Mouse (Mus musculus) midbrain, embryonic 13.5 days (tissue): Measurements from ENCODE around the gene Tnp2. TPM values are rescaled to one million over a fixed set of nuclear protein-coding genes. Genes with fewer than 3 reads are reported as not detected.

Source experiments
- ATAC-seq: fragments of 200-750 bp; cut with Nextera tagmentation; 2 replicates; pipeline ENCODE4 v1.8.0; 2017; ENCODE audit warnings: mild to moderate bottlenecking, moderate TSS enrichment, moderate library complexity
- H3K27ac ChIP-seq: fragments of 300-500 bp; sonication (generic); 2 replicates; pipeline ENCODE4 v1.5.1; 2015; ENCODE audit warnings: inconsistent platforms, mild to moderate bottlenecking, moderate library complexity
- H3K27me3 ChIP-seq: fragments of 300-500 bp; sonication (generic); 2 replicates; pipeline ENCODE4 v1.6.1; 2015; ENCODE audit warnings: mild to moderate bottlenecking, inconsistent platforms
- H3K36me3 ChIP-seq: fragments of 300-500 bp; sonication (generic); 2 replicates; pipeline ENCODE4 v1.6.1; 2015; ENCODE audit warnings: mild to moderate bottlenecking, inconsistent platforms
- H3K4me1 ChIP-seq: fragments of 300-500 bp; sonication (generic); replicated peaks from 2 replicates; pipeline ENCODE4 v1.6.1; 2015; ENCODE audit warnings: inconsistent platforms
- H3K4me2 ChIP-seq: fragments of 300-500 bp; sonication (generic); replicated peaks from 2 replicates; pipeline ENCODE4 v1.6.1; 2015; ENCODE audit warnings: moderate library complexity, mild to moderate bottlenecking, inconsistent platforms
- H3K4me3 ChIP-seq: fragments of 300-500 bp; sonication (generic); replicated peaks from 2 replicates; pipeline ENCODE4 v1.5.1; 2015; ENCODE audit warnings: mild to moderate bottlenecking, inconsistent platforms
- H3K9ac ChIP-seq: fragments of 300-500 bp; sonication (generic); replicated peaks from 2 replicates; pipeline ENCODE4 v1.6.1; 2015; ENCODE audit warnings: mild to moderate bottlenecking, inconsistent platforms
- H3K9me3 ChIP-seq: fragments of 300-500 bp; sonication (generic); 2 replicates; pipeline ENCODE4 v1.6.1; 2016; ENCODE audit warnings: mild to moderate bottlenecking, inconsistent platforms
- WGBS: fragments of 180-500 bp; shearing (Covaris S2); methylation state at CpG from one replicate; pipeline ENCODE4 v1.1.7; 2015; 5-methylcytosine and 5-hydroxymethylcytosine counted together
- polyA plus RNA-seq: library from polyadenylated mRNA; unstranded; fragments of >200 nt; fragmentation: Nextera tagmentation; extraction: Ambion mirVana; gene quantifications from 2 replicates; pipeline ENCODE4 v1.2.1, GENCODE M21; 2015

Tnp2 gene
- polyA plus RNA-seq, 1 experiment from 2014 or later: not detected

DNA sequence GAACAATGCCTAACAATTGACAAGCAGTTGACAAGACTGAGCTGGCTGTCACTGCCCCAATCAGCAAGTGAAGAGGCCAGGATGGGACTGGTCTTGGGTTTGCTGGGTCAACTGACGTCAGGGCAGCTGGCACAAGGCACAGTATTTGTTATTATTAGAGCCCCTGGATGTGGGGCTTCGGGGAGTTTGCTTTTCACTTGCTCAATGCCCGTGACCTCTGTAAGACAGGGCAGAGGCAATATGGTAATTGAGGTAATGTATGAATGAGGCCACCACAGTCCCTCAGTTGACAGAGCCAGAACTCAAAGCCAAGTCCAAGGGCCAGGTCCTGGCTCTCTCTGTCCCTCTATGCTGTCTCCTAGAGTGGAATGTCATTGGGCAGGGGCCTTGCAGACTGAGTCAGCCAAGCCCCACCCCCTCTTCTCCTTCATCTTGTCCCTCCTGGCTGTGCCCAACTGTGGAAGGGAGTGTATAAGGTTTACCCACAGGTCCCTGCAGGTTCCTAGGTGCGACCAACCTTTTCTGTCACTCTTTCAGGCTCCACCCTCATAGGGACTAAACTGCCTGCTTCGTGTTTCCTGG is 10.8 kb downstream of the Tnp2 start:
- no peaks in the 10 kb centered on the region for H3K9me3 ChIP-seq
- no peak overlapping the region for H3K27ac ChIP-seq
- H3K4me2 ChIP-seq: no peak overlapping the region
- H3K4me1 ChIP-seq: peaks cover 10% of the 10 kb centered on the region
- H3K4me3 ChIP-seq: no peak overlapping the region
- no peak for ATAC-seq
- H3K27me3 ChIP-seq: peaks cover 4% of the 10 kb centered on the region
- WGBS: 74% methylated on average over 5 of the region's 5 CpGs
- H3K9ac ChIP-seq: no peak overlapping the region
- H3K36me3 ChIP-seq: no peaks in the 10 kb centered on the region

DNA sequence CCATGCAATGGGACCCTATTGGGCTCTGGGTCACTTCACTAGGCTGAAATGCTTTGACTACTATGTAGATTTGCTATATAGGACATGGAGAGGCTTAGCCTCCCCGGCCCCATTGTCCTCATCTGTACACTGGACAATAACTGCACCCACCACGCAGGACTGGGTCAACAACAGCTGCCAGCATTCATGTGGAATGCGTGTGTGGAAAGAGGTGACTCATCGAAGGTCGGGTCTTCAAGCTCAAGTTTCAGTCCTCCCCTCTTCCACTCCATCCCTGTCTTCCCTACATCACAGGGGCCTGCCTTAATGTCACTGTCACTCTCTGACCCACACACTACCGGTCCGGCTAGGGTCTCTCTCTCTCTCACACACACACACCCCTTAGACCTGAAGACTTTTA is 12.1 kb downstream of the Tnp2 start:
- H3K27me3 ChIP-seq: no peaks in the 10 kb centered on the region
- H3K4me3 ChIP-seq: no peak overlapping the region
- H3K27ac ChIP-seq: no peak overlapping the region
- no peaks in the 10 kb centered on the region for H3K36me3 ChIP-seq
- no peak overlapping the region for H3K9ac ChIP-seq
- no peaks in the 10 kb centered on the region for H3K9me3 ChIP-seq
- H3K4me2 ChIP-seq: no peak overlapping the region
- 72% methylated on average over 7 of the region's 7 CpGs for WGBS
- ATAC-seq: no peak
- H3K4me1 ChIP-seq: no peaks in the 10 kb centered on the region

DNA sequence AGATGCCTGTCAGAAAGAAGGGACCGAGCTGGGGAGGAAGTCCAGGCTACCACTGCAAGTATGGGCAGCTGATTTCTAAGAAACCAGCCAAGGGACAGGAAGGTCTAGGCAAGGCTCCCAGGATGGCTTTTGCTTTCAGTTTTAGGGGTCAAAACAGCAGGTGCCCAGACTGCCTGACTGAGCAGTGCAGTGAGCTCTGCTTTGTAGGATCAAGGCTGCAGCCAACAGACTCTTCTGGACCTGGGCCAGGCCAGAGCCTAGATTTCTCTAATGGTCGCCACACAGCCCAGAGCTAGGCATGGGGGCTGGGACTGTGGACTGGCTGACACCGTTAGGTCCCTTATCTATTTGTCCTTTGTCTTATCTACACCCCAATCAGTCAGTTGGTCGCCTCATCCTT is 13.7 kb downstream of the Tnp2 start:
- Histone ChIP-seq H3K27ac (no peak overlapping the region), H3K27me3 (0 out of 2 replicates have a peak, but pooled peaks cover 2% of the 10 kb centered on the region), H3K4me3 (no peak overlapping the region), H3K36me3 (no peaks in the 10 kb centered on the region), H3K4me2 (no peak overlapping the region), H3K9ac (no peak overlapping the region), H3K4me1 (no peaks in the 10 kb centered on the region), H3K9me3 (no peaks in the 10 kb centered on the region)
- 84% methylated on average over 4 of the region's 4 CpGs for WGBS
- no peak for ATAC-seq

DNA sequence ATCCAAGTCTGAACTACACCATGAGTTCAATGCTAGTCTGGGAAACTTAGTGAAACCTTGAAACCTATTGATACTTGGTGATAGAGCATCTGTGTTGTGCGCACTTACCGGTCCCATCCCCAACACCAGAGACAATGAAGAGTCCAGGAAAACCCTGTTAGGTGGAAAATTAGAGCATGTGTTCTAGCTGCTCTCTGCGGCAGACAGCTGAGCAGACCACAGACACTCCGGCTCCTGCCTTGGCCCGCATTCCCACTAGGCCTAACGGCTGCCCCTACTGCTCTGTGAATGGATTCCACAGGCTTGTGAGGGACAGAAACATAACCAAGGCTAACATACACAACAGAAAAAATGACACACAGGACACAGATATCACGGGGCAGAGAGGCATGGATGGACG is 14.9 kb downstream of the Tnp2 start:
- no peak for ATAC-seq
- H3K4me1 ChIP-seq: no peaks in the 10 kb centered on the region
- H3K27me3 ChIP-seq: peaks cover 6% of the 10 kb centered on the region; the same call in 1 of the 2 replicates
- no peak overlapping the region for H3K27ac ChIP-seq
- H3K9me3 ChIP-seq: no peaks in the 10 kb centered on the region
- H3K36me3 ChIP-seq: no peaks in the 10 kb centered on the region
- H3K9ac ChIP-seq: no peak overlapping the region
- H3K4me2 ChIP-seq: no peak overlapping the region
- H3K4me3 ChIP-seq: no peak overlapping the region
- WGBS: 87% methylated on average over 8 of the region's 8 CpGs

DNA sequence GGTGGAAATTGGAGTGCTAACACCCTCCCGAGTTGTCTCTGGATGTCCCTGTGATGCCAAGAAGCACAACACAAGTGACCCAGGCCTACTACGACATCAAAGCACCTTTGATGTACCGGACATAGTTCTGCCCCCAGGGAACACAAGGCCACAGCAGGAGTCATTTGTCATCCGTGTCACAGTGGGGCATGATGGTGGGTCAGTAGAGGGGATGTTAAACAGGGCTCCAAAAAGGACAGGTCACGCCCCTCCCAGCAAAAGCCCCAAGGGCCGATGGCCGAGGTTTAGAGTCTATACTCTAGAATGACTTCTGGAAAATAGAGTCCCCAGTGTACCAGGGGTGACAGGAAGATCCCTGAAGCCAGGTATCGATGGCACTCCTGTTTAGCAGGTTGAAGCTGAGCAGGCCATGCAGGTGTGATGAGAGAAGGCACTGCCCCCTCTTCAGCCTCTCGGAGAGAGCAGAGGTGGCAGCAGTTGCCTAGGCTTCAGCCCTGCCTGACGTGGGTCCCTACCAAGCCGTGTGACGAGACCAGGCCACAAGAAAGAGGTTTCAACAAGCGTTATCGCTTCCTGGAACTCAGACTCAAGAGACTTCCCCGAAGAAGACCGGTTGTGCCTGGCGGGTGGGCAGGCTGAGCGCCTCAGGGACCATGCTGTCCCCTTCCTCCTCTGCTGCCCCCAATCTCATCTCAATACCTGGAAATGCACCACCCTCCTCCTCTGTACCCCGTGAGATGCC is 16.5 kb downstream of the Tnp2 start:
- Histone ChIP-seq H3K36me3 (no peaks in the 10 kb centered on the region), H3K27ac (no peak overlapping the region), H3K4me2 (no peak overlapping the region), H3K9ac (no peak overlapping the region), H3K27me3 (peaks cover 6% of the 10 kb centered on the region; the same call in 1 of the 2 replicates), H3K4me3 (no peak overlapping the region), H3K9me3 (no peaks in the 10 kb centered on the region), H3K4me1 (no peaks in the 10 kb centered on the region)
- WGBS: 65% methylated on average over 19 of the region's 19 CpGs
- ATAC-seq: no peak

DNA sequence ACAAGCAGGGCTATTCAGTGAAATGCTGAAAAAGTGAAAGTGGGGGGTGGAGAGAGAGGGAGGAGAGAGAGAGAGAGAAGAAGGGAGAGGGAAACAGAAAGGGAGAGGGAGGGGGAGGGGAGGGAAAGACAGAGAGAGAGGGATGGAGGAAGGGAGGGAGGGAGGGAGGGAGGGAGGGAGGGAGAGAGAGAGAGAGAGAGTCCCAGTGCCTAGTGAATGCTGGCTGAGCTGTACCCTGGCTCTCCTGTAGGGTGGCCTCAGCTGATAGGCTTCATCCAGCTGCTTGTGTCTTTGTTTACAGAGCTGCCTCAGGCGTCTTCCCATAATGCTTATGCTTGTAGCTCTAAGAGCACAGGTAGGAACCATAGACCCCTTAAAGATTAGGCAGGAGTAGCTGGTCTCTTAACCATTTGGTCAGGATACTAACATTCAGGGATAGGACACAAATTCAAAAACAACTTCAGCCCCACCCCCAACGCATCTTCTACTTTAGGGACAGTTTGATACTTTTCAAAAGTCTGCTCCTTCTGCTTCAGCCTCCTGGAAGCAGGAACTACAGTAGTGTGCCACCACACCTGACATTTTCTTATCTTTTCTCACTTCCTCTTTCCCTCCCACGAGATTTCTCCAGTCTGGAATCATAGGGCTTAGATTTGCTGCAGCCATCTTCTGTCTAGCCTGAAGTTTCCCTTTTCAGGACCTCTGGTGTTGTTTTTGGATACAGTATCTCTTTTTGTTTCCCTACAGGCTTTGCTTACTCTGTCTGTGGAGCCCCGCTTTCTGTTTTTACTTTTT is 17.7 kb downstream of the Tnp2 start:
- no peak; the same call in 1 of the 2 replicates for ATAC-seq
- no peaks in the 10 kb centered on the region for H3K9me3 ChIP-seq
- WGBS: 61% methylated on average over 4 of the region's 4 CpGs

DNA sequence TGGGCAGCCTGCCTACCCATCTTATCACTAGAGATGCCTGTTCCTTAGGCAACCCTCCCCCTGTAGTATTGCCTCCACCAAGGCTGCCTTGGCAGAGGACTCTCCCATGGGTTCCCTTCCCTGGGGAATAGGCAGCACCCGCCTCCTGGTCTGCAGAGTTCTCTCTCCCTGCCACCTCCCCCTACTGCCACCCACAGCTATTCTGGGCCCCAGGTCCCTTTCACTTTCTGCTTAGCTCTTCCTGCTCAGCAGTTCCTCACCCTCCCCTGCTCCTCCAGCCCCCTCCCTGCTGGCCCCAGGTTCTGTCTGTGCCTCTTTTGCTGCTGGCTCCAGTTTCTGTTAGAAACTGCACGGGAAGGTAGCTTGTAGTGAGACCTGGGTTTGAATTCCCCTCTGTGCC is 18.8 kb downstream of the Tnp2 start:
- H3K27me3 ChIP-seq: peaks cover 6% of the 10 kb centered on the region; the same call in 1 of the 2 replicates
- WGBS: 49% methylated on average over 2 of the region's 2 CpGs
- H3K4me2 ChIP-seq: no peak overlapping the region
- no peaks in the 10 kb centered on the region for H3K4me1 ChIP-seq
- no peak overlapping the region for H3K27ac ChIP-seq
- ATAC-seq: no peak
- no peaks in the 10 kb centered on the region for H3K9me3 ChIP-seq
- H3K36me3 ChIP-seq: no peaks in the 10 kb centered on the region
- H3K4me3 ChIP-seq: no peak overlapping the region
- no peak overlapping the region for H3K9ac ChIP-seq

More for the DNA sequence above, 17.7 kb downstream of the Tnp2 start:
- Histone ChIP-seq H3K36me3 (no peaks in the 10 kb centered on the region), H3K4me1 (no peaks in the 10 kb centered on the region), H3K9ac (no peak overlapping the region), H3K4me3 (no peak overlapping the region), H3K4me2 (no peak overlapping the region), H3K27me3 (peaks cover 6% of the 10 kb centered on the region; the same call in 1 of the 2 replicates), H3K27ac (no peak overlapping the region)

DNA sequence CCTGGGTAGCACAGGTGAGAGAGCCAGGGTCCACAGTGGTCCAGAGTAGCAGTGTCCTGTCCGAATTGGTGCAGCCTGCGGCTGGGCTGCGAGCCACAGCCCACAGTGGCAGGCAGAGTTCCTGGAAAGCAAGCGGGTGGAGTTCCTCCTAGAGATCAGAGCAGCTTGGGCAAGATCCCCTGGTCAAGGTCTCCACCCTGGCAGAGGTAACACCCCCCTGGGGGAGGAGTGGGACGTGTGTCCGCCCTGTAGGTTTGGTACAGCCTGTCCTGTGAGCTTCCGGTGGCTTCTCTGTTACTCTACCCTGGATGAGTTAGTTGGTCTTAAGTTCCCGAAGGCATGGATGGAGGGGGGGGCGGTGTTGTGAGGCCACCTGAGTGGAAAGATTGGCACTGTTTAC is 19.6 kb downstream of the Tnp2 start:
- Histone ChIP-seq H3K27ac (no peak overlapping the region), H3K4me3 (no peak overlapping the region), H3K27me3 (peaks cover 6% of the 10 kb centered on the region; the same call in 1 of the 2 replicates), H3K4me2 (no peak overlapping the region), H3K9ac (no peak overlapping the region), H3K4me1 (no peaks in the 10 kb centered on the region), H3K9me3 (no peaks in the 10 kb centered on the region), H3K36me3 (no peaks in the 10 kb centered on the region)
- ATAC-seq: no peak
- WGBS: 69% methylated on average over 9 of the region's 9 CpGs

DNA sequence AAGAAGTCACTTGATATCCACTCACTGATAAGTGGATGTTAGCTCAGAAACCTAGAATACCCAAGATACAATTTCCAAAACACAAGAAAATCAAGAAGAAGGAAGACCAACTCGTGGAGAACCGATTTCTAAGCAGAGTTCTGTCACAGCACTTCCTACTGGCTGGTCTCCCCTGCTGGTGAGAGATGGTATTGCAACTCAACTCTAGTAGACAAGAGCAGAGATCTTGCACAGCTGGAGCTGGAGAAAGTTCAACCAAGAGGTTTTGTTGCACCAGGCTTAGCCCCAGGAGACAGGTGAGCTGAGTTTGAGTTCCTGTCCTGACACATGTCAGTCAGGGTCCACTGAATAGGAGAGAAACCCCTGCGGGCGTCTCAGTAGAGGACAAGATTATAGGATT is 21.3 kb downstream of the Tnp2 start:
- no peaks in the 10 kb centered on the region for H3K4me1 ChIP-seq
- H3K9ac ChIP-seq: no peak overlapping the region
- ATAC-seq: no peak
- H3K9me3 ChIP-seq: no peaks in the 10 kb centered on the region
- no peak overlapping the region for H3K4me2 ChIP-seq
- H3K4me3 ChIP-seq: no peak overlapping the region
- 44% methylated on average over 4 of the region's 4 CpGs for WGBS
- H3K27me3 ChIP-seq: peaks cover 6% of the 10 kb centered on the region; the same call in 1 of the 2 replicates
- no peak overlapping the region for H3K27ac ChIP-seq
- H3K36me3 ChIP-seq: no peaks in the 10 kb centered on the region

DNA sequence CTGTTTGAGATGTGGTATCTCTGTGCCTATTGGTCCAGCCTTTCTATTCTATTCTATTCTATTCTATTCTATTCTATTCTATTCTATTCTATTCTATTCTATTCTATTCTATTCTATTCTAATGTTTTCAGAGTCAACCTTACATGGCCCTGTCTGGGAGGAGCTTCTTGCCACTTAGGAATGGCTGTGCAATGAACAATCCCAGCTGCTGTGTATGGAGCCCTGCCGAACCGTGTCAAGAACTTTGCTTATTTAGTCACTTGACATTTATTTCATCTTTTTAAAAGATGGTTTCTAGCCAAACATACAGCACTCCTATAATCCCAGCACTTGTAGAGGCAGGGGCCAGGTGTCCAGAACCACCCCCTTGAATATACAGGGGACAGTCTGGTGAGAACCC is 24.1 kb downstream of the Tnp2 start:
- H3K4me1 ChIP-seq: no peaks in the 10 kb centered on the region
- H3K4me3 ChIP-seq: no peak overlapping the region
- no peaks in the 10 kb centered on the region for H3K9me3 ChIP-seq
- ATAC-seq: no peak
- H3K4me2 ChIP-seq: no peak overlapping the region
- WGBS: 68% methylated on average over 2 of the region's 2 CpGs
- H3K27ac ChIP-seq: no peak overlapping the region
- H3K36me3 ChIP-seq: no peaks in the 10 kb centered on the region
- no peak overlapping the region for H3K9ac ChIP-seq
- peaks cover under 1% of the 10 kb centered on the region; the same call in 1 of the 2 replicates for H3K27me3 ChIP-seq

DNA sequence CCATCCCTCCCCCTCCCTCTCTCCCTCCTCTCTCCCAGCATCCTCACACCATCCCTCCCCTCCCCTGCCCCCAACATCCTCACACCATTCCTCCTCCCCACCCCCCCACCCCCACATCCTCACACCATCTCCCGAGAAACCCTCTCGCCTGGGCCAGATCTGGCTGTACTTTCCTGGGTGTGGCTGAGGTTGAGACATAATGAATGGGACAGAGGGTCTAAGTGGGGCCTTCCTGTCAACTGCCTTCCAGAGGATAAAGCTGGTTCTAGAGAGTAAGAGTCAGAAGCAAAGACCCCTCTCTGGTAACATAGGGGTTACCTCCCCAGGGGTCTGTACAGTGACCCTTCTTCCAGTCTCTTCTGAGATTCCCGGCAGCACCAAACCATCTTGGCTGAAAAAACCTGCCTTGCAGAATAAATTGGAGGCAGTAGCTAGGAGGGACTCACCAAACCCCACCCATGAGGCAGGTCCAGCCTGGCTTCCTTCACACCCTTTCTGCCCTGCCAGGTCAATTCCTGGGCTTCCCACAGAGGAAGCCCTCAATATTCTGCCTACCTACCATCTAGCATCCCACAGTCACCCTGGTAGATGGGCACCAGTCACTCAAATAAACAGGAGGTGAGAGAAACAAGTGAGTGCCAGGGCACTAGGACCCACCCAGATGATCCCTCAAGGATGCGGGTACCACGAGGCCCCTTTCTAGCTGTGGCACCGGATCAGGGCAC is 24.8 kb downstream of the Tnp2 start:
- no peak overlapping the region for H3K4me3 ChIP-seq
- no peak overlapping the region for H3K9ac ChIP-seq
- no peak overlapping the region for H3K27ac ChIP-seq
- ATAC-seq: no peak
- no peaks in the 10 kb centered on the region for H3K9me3 ChIP-seq
- H3K4me2 ChIP-seq: no peak overlapping the region
- WGBS: 67% methylated on average over 6 of the region's 6 CpGs
- no peaks in the 10 kb centered on the region for H3K36me3 ChIP-seq
- no peaks in the 10 kb centered on the region for H3K4me1 ChIP-seq
- no peaks in the 10 kb centered on the region for H3K27me3 ChIP-seq
